Mouse (Mus musculus) left cerebral cortex, postnatal 4 days (tissue): ENCODE data around the gene Man1a2. TPM values are rescaled to one million over a fixed set of nuclear protein-coding genes. Genes with fewer than 3 reads are reported as not detected.

Experiments
- DNase-seq: peaks from one replicate; pipeline ENCODE4 v3.0.0-alpha.2; 2022
- intact Hi-C: fragments of 180-260 bp; cut with DNase I; formaldehyde crosslinking; loops from one replicate; pipeline ENCODE4 v1.15.1; 2025
- total RNA-seq, 2 experiments: library from RNA; stranded (reverse); gene quantifications; 2 replicates each; pipeline ENCODE4 v1.2.3; 2021

The Man1a2 gene
- total RNA-seq, 2 experiments from 2014 or later = 98.7 to 109 TPM

DNA sequence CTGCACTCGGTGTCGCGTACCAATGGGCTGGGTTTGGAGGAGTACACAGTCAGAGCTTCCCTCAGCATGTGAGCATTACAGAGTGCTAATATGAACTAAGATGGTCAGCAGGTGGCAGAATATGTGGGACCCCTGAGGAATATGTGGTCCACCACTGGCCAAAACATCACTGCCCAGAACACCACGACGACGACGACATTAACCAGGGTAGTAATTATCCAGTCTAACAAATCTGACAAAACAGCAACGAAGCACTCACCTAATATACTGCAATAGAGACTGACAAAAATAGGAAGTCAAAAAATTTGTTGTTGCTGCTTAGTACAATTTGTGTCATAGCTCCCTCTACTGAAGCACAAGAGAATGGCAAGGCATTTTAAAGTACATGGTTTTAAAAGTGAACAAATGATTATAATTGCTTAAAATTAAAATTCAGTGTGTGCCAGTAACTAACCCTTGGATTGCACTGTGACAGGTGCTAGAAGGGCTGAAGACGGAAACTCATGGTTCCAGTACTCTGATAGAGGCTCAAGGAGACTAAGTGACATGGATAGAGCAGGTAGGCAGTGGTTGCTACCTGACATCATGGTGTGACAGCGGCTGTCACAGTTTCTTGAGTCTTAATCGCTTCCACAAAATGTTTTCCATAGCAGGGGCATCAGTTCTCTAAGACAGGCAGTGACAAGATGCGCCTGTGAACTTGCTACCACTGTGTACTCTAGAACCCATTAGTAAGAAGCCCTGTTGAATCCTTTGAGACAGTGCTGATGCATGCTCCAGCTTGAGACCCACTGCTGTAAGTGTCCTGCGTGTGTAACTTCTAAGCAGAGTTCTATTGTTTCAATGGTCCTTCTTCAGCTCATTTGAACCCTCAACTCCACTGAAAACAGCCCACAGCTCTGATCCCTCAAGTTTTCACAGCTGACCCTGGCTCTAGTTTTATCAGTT lies 116.6 kb downstream of the Man1a2 start:
- intact Hi-C loops = no loop called here
- DNase-seq = no peak

DNA sequence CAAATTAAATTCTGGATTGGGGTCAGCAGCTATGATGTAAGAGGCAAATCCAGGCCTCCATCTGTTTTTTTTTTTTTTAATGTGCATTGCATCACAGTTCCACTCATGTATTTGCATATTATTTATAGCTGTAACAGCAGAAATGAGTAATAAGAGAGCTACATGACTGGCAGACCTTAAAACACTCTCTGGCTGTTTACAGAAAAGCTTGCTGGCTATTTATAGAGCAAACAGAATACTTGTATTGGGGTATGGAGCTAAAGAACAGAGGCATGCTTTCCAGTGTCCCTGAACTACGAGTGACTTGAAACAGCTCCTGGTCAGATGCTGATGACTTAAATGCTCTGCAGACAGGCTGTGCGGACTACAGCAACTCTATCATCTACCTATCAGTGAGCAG lies 121.7 kb downstream of the Man1a2 start:
- DNase-seq = no peak
- intact Hi-C loops = no loop called here

DNA sequence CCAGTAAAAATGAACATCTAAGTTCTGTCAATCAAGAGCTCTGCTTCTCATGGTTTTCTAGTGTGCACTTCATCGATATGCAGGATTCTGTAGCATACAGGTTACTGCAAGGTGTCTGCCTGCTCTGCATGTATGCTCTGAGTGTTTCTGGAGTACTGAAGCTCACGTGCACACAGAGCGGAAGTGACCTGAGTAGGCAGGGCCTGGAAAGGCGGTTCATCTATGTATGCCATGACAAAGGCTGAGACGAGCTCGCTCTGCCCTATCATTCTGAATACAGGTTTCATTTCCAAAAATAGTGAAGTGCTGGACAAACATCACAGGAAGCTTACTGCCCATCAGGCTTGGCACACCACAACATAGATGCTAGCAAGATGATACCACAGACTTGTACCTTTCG lies 122.8 kb downstream of the Man1a2 start:
- intact Hi-C loops = no loop called here

DNA sequence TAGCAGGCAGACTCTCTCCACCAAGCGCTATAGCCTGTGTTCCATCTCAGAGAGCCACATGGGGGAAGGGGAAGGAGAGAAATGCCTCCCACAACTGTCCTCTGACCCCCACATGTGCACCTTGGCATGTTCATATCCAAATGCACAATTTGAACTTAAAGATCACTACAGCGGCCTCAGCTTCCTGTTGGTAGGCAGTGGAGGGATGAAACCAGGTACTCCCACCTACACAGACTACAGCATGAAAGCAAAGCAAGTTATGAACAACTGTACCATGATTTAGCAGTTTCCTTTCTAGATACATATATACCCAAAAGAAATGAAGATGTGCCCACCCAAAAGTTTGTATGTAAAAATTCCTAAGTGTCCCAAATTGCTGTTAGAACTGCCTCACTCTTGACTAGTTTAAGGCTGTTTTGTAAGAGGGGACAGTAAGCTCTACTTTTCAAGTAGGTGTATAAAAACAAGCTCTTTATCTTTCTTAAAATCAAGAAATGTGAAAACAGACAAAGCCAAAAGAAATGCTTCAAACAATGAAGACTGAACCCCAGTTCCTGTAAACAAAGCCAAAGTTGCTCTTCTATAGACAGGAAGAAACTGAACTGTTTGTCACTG lies 123.6 kb downstream of the Man1a2 start:
- intact Hi-C loops = no loop called here
- no peak for DNase-seq

More for the DNA sequence above, 122.8 kb downstream of the Man1a2 start:
- no peak for DNase-seq

DNA sequence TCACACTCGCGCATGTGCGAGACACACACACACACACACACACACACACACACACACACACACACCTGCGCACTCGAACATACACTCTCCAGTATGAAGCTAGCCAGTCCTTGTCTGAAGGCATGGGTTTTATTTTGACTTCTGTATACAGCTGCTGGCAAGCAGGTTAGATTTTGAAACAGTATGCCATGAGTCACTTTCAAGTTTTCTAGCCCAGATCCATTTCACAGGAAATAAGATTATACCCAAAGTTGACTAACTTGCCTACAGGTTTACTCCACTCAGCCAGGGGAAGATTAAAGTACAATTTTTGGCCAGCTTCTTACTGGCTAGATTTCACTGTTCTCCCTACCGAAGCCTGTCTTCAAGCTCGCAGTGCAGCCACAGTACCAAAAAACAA lies 125.9 kb downstream of the Man1a2 start:
- DNase-seq = no peak
- intact Hi-C loops = loop anchor here (5.0 kb wide), 2 partner anchors 202 to 372 kb away; no protein-coding TSS in a partner anchor

DNA sequence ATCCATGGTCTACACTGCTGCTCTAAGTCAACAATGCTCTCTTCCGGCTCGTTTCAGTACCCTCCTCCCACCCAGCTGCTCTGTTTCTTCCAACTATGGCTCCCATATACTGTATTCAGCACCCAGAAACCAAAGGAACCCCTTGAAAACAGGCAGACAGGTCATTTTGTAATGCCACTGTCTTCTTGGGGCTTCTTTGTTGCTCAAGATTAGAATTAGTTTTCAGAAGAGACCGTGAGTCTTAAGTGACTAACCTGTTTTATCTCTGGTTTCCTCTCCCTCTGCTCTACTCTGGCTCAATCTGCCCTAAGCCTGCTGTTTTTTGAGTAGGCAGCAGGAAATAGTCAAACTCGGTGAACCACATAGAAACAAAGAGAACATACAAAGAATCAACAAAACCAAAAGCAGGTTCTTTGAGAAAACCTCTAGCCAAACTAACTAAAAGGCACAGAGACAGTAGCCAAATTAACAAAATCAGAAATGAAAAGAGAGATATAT lies 127.0 kb downstream of the Man1a2 start:
- intact Hi-C loops = loop anchor here (5.0 kb wide), 2 partner anchors 201 to 371 kb away; no protein-coding TSS in a partner anchor
- DNase-seq = no peak

DNA sequence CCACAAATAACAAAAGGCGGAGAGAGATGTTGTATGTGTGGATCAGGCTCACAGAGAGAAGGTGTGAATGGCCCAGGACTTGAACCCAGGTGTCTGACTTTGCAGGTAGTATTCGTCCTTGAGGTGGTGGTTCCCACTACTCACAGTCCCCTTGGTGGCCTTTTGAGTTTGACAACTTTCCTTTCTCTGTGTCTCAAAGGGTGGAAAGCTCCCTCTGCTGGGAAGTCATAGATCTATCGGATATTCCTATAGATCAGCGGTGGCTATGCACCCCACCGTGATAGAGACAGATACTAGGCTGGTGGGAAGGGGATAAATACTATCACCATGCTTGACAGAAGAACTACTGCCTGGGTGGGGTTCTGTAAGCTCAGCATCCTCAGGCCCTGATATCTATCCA lies 130.5 kb downstream of the Man1a2 start:
- no peak for DNase-seq
- intact Hi-C loops = loop anchor here (5.0 kb wide), 2 partner anchors 198 to 368 kb away; no protein-coding TSS in a partner anchor

DNA sequence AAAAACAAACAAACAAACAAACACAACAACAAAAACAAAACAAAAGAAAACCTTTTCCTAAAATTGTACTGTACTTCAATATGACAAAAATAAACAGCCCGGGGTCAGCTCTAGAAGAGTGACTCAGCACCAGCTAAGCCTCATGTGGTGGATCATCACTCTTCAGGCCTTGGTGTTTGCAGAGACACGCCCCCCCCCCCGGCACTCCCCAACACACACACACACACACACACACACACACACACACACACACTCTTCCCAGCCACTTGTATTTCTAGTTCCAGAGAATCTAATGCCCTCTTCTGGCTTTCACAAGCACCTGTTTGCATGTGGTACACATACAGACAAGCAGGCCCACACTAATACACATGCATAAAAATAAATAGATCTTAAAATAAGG lies 133.1 kb downstream of the Man1a2 start:
- intact Hi-C loops = no loop called here
- DNase-seq = no peak

DNA sequence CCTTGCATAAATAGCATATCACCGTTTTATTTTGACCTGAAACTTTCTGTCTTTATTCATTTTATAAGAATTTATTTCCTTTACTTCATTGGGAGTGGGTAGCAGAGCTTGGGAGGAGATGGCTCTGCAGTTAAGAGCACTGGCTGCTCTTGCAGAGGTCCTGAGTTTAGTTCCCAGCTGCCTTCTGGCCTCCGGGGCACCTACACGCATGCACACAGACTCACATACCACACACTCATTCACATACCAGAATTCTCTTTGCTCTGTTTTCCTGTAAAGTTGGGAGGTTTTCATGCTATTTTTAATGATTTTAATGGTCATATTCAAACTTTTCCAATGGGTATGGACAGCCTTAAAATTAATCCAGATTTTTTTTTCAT lies 137.4 kb downstream of the Man1a2 start:
- no peak for DNase-seq
- intact Hi-C loops = no loop called here

DNA sequence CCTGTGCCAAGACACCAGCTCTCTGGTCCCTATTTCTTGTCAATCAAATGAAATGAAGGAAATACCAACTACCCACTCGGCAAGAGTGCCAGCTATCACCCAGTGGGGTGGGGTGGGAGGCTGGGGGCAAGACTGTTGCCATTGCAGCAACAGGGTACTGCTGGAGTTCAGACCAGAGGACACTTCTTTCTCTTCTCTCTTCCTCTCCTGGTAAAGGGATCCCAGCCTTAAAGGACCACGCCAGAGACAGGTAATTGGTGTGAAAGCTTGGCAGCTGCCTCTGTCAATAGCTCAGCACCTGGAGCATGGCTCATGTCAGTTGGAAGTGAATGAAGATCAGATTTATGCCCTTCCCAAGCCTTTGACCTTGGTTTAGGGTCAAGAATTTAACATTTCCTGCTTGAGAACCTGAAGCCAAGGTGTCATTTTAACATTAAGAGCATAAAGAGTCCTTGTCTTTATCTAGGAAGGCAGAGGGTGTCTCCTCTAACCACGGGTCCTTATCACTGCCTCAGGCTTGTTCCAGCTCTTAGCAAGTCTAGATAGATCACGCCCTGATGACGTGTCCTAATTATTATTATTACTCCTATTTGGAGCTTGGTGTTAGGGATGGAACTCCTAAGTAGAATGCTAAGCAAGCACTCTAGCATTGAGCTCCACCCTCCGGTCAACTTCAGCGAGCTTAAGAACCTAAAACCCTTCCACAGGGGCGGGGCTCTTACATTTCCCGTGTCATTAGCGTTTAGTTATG lies 138.0 kb downstream of the Man1a2 start:
- no peak for DNase-seq
- intact Hi-C loops = no loop called here

DNA sequence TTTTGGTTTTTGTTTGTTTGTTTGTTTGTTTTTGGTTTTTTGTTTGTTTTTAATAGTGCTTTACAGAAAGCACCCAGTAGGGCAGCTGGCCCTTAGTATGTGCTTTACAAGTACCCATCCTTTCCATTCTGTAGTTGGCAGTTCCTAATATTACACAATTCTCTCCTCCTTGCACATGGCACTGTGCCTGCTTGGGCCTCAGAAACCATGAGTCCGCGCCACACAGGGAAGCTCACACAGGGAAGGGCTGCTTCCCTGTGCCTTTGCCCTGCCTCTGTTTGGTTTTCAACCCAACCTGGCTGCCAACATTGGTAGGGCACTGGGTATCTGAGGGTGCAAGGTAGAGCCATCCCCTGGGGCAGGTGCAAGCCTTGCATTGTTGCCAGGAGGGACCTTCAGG lies 148.6 kb downstream of the Man1a2 start:
- intact Hi-C loops = no loop called here

DNA sequence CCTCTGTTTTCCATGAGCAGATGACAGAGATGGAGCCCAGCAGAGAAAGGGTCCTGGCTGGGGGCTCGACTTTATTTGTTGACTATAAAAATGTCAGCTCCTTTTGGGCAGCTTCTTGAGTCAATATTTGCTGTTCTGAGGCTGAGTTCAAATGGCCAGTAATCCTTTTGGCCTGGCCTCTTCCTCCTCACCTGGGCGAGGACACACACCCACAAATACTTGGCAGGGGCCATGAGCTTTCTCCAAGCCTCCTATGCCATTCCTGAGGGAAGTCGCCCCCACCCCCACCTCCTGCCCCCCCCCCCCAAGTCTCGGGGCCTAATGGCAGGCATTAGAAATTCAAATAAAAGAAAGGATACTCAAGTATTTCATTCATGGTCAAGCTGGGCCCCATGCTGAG lies 149.4 kb downstream of the Man1a2 start:
- intact Hi-C loops = no loop called here

More for the DNA sequence above, 148.6 kb downstream of the Man1a2 start:
- DNase-seq = no peak

DNA sequence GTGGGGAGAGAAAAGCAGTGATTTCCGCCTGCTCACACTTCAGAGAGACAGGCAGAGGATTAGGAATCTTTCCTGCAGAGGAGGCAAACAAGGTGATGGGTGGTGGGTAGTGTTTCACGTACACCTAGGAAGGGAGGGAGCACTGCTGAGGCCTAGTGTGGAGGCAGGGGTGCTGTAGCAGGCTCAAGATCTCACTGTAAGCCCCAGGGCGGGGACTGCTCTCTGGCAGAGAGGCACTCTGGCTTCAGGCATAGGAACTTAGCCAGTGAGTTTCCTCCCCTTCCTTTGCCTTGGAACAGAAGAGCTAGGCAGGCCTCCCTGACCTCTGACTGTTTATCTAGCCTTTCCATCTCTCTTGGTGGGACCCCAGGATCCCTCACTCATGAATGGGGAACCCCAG lies 150.0 kb downstream of the Man1a2 start:
- intact Hi-C loops = no loop called here
- no peak for DNase-seq

More for the DNA sequence above, 149.4 kb downstream of the Man1a2 start:
- DNase-seq = no peak

DNA sequence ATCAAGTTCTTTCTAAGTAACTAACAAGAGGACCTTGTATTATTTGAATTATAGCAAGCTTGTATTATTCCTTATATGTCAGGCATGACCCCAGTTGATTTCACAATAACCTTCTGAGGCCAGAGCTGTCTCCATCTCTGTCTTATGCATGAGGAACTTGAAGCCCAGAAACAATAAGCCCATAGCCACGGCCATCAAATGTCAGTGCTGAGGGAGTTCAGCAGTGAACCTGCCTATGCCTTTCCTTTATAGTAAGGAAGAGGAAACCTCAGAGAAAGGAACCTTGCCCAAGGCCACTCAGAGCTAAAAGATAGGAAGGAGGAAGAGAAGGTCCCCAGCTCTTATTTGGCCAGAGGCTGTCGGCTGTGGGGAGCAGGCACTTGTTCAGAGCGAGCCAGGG lies 150.9 kb downstream of the Man1a2 start:
- no peak for DNase-seq
- intact Hi-C loops = no loop called here

DNA sequence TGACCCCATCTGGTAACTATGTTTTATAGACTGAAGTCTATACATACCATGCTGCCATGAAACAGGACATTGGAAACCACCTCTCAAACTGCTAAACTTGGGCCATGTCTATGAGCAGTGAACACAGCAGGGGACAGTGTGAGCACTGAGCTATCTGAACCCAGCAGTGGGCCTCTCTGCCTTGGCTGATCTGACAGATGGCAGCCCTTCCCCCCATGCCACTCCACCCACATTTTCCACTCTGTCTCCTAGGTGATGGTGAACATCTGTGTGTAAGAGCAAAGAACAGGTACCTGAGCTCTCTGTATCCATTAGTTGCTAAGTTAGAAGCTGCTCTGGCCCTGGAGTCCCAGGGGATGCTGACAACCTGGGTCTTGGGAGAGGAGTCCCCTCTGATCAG lies 151.9 kb downstream of the Man1a2 start:
- intact Hi-C loops = no loop called here
- no peak for DNase-seq

DNA sequence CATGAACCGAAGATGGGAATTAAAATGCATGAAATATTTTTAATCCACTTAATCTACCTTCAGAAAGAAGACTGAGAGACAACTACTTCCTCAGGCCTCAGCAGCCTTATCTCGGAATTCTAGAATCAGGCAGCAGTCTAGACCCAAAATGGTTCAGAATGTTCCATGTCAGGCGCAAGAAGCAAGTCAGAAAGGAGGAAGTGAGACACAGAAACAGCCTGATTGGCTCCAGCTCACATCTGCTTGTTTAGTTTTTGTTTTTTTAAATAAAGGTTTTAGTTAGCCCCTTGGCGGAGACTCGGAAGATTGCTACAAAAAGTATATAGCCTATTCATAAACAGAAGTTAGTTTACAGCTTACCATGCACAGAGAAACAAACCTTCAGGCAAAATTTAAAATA lies 154.4 kb downstream of the Man1a2 start:
- intact Hi-C loops = no loop called here
- DNase-seq = no peak

DNA sequence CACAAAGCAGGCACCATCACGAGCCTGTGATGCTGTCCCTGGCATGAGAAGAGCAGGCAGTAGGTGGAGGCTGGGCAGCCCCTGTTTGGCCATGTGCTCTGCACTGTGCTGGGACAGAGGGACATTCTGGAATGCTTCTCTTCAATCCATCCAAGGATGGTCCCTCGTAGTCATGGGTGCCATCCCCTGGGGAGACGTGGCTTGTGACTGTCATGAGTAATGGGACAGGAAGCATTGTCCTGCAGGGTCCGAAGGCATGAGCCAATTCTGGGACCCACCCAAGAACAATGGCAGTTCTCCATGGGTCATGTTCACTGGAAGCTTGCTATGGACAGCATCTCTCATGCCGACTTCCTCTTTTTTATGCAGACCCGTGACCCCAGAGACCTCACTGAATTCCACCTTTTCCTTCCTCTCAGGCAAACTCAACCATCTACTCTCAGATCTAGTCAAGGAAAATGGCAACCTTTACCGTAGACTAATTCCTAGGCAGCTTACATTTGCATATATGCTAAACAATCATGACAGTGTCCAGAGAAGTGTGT lies 155.0 kb downstream of the Man1a2 start:
- intact Hi-C loops = no loop called here
- DNase-seq = no peak

DNA sequence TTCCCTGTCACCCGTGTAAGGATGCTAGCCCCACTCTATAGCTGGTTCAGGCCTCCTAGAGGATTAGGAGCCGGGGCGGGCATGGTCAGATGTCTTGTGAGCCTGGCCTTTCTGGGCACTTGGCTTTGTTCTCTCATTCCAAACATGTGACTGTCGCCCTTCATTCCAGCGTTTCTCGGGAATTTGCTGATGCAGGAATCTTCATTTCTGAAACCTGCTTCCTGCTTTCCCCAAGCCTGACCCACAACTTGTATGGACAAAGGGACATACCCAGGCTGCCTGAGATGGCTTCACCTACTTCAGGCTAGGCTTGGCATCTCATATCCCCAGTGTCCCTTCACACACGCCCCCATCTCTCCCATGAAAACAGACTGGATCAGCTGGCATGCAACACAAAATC lies 162.6 kb downstream of the Man1a2 start:
- intact Hi-C loops = no loop called here
- no peak for DNase-seq

DNA sequence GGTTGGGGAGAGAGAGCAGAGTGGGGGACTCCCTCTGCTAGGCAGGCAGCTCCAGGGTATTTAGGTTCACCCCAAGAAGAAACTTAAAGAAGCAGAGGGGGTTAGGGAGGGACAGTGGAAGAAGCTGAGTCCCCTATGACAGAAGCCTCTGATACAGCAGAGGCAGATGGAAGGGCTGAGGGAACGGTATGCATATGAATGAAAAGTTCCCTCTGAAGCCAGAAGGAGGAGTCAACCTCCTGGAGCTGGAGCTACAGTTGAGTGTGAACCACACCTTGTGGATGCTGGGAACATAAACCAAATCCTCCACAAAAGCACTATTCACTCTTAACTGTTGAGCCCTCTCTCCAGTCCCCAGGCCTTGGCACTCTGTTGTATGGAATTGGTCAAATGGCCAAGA lies 163.7 kb downstream of the Man1a2 start:
- intact Hi-C loops = no loop called here

DNA sequence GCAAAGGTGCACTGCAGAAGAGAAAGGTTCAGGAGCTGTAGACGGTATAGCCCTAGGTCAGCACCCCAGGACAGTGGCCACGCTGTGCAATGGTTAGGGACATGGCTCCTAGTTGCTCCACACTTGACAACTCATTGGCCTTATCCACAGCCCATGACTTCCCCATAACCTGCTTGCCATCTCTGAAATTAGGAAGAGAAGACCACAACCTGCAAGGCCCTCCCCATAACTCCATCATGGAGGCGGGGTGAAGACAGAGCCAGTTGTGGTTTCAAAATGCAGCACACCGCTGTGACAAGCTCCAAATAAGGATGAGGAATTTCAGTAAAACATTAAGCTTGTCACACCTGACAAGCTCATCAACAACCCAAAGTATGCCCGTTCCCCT lies 169.6 kb downstream of the Man1a2 start:
- intact Hi-C loops = no loop called here
- no peak for DNase-seq

More for the DNA sequence above, 163.7 kb downstream of the Man1a2 start:
- no peak for DNase-seq
